Mouse (Mus musculus): ENCODE data around the gene Serpinb9b.

DNA sequence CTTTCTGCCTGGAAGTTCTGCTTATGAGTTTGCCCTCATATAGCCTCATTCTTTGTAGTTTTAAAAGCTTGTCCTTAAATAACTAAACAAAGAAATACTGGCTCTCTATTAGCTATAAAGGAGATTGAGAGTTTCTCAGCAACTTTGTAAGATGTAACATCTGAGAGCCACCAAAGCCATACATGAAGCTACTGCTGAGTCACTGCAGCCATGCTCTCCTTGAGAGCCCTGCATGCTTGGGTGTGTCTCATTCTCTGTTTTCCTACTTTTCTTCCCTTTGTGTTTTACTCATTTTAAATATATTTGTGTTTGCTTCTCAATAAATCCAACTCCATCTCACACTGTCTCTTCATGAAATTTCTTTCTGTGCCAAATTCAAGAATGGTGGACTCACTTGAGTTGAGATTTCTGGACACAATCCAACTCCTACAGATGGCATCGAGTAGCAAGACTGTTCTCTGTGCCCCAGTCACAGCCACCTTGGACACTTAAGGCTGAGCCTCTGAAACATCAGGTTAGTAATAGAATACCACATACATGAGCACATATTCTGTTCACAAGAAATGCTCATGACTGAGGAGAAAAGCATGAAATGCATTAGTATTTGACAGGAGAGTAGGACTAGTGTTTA lies 674 bp upstream of the Serpinb9b start:
- no peak for TF ChIP-seq CTCF (IDR thresholded peaks at IDR 0.05; ENCODE audit: extremely low read depth, insufficient read depth, low read length)
- no peak for TF ChIP-seq POLR2A (IDR thresholded peaks at IDR 0.05; ENCODE audit: extremely low read depth, insufficient read depth, low read length)

Data from cortical plate, adult 2 months (tissue).